Mouse (Mus musculus): ENCODE results near the gene Thrb. TPM values are rescaled to one million over a fixed set of nuclear protein-coding genes. Genes with fewer than 3 reads are reported as not detected.

The Thrb gene
- total and polyA plus RNA-seq, 3 experiments: not detected

GRCm38 (mm10) chr14:17879446-17879845, 219.4 kb downstream of the Thrb start:
- Histone ChIP-seq H3K4me1 (ENCODE audit: control insufficient read depth in 1 of 2, insufficient read depth in 2 of 2, low read length in 2 of 2) (no peaks in the 10 kb centered on the region), H3K27me3 (ENCODE audit: control insufficient read depth in 1 of 2, insufficient read depth in 2 of 2, low read length in 2 of 2) (no peaks in the 10 kb centered on the region), H3K36me3 (ENCODE audit: control insufficient read depth in 1 of 2, insufficient read depth in 2 of 2, low read length in 2 of 2) (no peaks in the 10 kb centered on the region), H3K4me3 (ENCODE audit: control insufficient read depth in 1 of 2, insufficient read depth in 1 of 2, low read depth in 2 of 2, low read length in 2 of 2) (no peak overlapping the region), H3K79me2 (ENCODE audit: control insufficient read depth, insufficient read depth, low read length, poor library complexity) (no peaks in the 10 kb centered on the region), H3K9me3 (replicated peaks; ENCODE audit: insufficient read depth, low read length) (no peaks in the 10 kb centered on the region), H3K9ac (ENCODE audit: control insufficient read depth, low read depth, low read length, poor library complexity, severe bottlenecking) (no peak overlapping the region), H3K27ac (ENCODE audit: control insufficient read depth, low read depth, low read length) (no peak overlapping the region)
- DNase-seq (ENCODE audit: low read depth, low spot score): no peak
- TF ChIP-seq TAL1 (IDR thresholded peaks at IDR 0.05; ENCODE audit: low read length): no peak
- TF ChIP-seq MEF2A (IDR thresholded peaks at IDR 0.05; ENCODE audit: extremely low read depth, insufficient replicate concordance, low read depth, low read length, poor library complexity, severe bottlenecking): no peak
- TF ChIP-seq MXI1 (IDR thresholded peaks at IDR 0.05; ENCODE audit: low read depth, low read length): no peak

- Histone ChIP-seq H3K4me1 (ENCODE audit: control insufficient read depth in 1 of 2, insufficient read depth in 2 of 2, low read length in 2 of 2) (no peaks in the 10 kb centered on the region), H3K27ac (ENCODE audit: control insufficient read depth, low read depth, low read length) (no peak overlapping the region), H3K4me3 (ENCODE audit: control insufficient read depth in 1 of 2, insufficient read depth in 1 of 2, low read depth in 2 of 2, low read length in 2 of 2) (no peak overlapping the region), H3K9ac (ENCODE audit: control insufficient read depth, low read depth, low read length, poor library complexity, severe bottlenecking) (no peak overlapping the region), H3K79me2 (ENCODE audit: control insufficient read depth, insufficient read depth, low read length, poor library complexity) (no peaks in the 10 kb centered on the region), H3K36me3 (ENCODE audit: control insufficient read depth in 1 of 2, insufficient read depth in 2 of 2, low read length in 2 of 2) (no peaks in the 10 kb centered on the region), H3K27me3 (ENCODE audit: control insufficient read depth in 1 of 2, insufficient read depth in 2 of 2, low read length in 2 of 2) (no peaks in the 10 kb centered on the region), H3K9me3 (replicated peaks; ENCODE audit: insufficient read depth, low read length) (no peaks in the 10 kb centered on the region)
- no peak for DNase-seq (ENCODE audit: low read depth, low spot score)
- no peak for TF ChIP-seq BHLHE40 (IDR thresholded peaks at IDR 0.05; ENCODE audit: borderline replicate concordance, low read depth, low read length)
- no peak for TF ChIP-seq TAL1 (IDR thresholded peaks at IDR 0.05; ENCODE audit: low read length)
- no peak for TF ChIP-seq GABPA (IDR thresholded peaks at IDR 0.05; ENCODE audit: low read depth, low read length)
- no peak for TF ChIP-seq CTCF (IDR thresholded peaks at IDR 0.05 in 2 of 3, conservative IDR thresholded peaks at IDR 0.05 in 1 of 3; ENCODE audit: control insufficient read depth in 1 of 3, insufficient read depth in 1 of 3, low read depth in 2 of 3, low read length in 3 of 3, poor library complexity in 1 of 3, severe bottlenecking in 1 of 3)
- TF ChIP-seq UBTF (IDR thresholded peaks at IDR 0.05; ENCODE audit: borderline replicate concordance, insufficient read depth, low read depth, low read length): no peak
- TF ChIP-seq CHD1 (IDR thresholded peaks at IDR 0.05; ENCODE audit: low read depth, low read length): no peak
- TF ChIP-seq GATA1 (IDR thresholded peaks at IDR 0.05; ENCODE audit: low read depth, low read length): no peak
- no peak for TF ChIP-seq HCFC1 (IDR thresholded peaks at IDR 0.05; ENCODE audit: low read depth, low read length)
- no peak for TF ChIP-seq ETS1 (IDR thresholded peaks at IDR 0.05; ENCODE audit: low read depth, low read length)
- no peak for TF ChIP-seq EP300 (IDR thresholded peaks at IDR 0.05; ENCODE audit: low read depth in 1 of 2, low read length in 2 of 2)
- no peak for TF ChIP-seq ZC3H11A (IDR thresholded peaks at IDR 0.05; ENCODE audit: low read depth, low read length)
- no peak for TF ChIP-seq ZNF384 (IDR thresholded peaks at IDR 0.05; ENCODE audit: low read depth, low read length)
- TF ChIP-seq SIN3A (IDR thresholded peaks at IDR 0.05; ENCODE audit: low read length): no peak
- TF ChIP-seq POLR2A (IDR thresholded peaks at IDR 0.05; ENCODE audit: control insufficient read depth in 1 of 2, insufficient read depth in 1 of 2, low read depth in 1 of 2, low read length in 2 of 2, poor library complexity in 1 of 2): no peak
- TF ChIP-seq POLR2AphosphoS2 (IDR thresholded peaks at IDR 0.05; ENCODE audit: low read length): no peak
Observed at GRCm38 (mm10) chr14:17884884-17885283, 224.8 kb downstream of the Thrb start.
